9 mouse cellular contexts compared by ENCODE assay signal in genomic region chr12:111696239-111696638, GRCm38 (mm10). TPM values are rescaled to one million over a fixed set of nuclear protein-coding genes. Genes with fewer than 3 reads are reported as not detected.
DNase-seq lines count a peak whose midpoint lies in the region; ATAC-seq and TF ChIP-seq lines count a peak whose summit lies in the region.
"Had no signal": no experiment of that assay in that cellular context is flagged by ENCODE, and none has a peak within 500 bp of the region (broad histone marks: within the 10 kb centered on the region; RNA-seq: fewer than 3 reads in every experiment).

No protein-coding gene starts in this region.

- no peak overlapping the region for H3K4me3 ChIP-seq in spleen, adult 2 months (ENCODE audit: extremely low read depth, insufficient read depth, insufficient read length)
- no peak overlapping the region for H3K4me3 ChIP-seq in forebrain, embryonic 14.5 days (ENCODE audit: low read depth, low read length)
- no peak overlapping the region; the same call in 1 of the 2 replicates for H3K4me3 ChIP-seq in hindbrain, embryonic 10.5 days
- no peak overlapping the region for H3K4me3 ChIP-seq in midbrain, embryonic 12.5 days
- H3K4me3 ChIP-seq: embryonic facial prominence, embryonic 12.5 days had no signal

- ATAC-seq in cerebellum, adult (ENCODE audit: insufficient number of reproducible peaks, low FRiP score, low TSS enrichment), result peak; percentile 56; the same call in 1 of the 2 replicates
- no peak for ATAC-seq in forebrain, embryonic 14.5 days
- ATAC-seq in midbrain, embryonic 12.5 days (ENCODE audit: low FRiP score, low read depth), result no peak

- TF ChIP-seq POLR2A in spleen, adult 2 months (IDR thresholded peaks at IDR 0.05; ENCODE audit: low read depth, low read length), result no peak

- DNase-seq in spleen, adult 2 months (ENCODE audit: low read depth in 1 of 2, low spot score in 2 of 2), result peak; percentile 45 to 50
- no peak for DNase-seq in spleen, adult 12 weeks (ENCODE audit: low spot score)
- DNase-seq in forebrain, embryonic 14.5 days (ENCODE audit: low spot score), result peak; percentile 89
- peak; percentile 84 for DNase-seq in hindbrain, embryonic 10.5 days (ENCODE audit: low spot score)
- DNase-seq in left cerebral cortex, postnatal 25 days (ENCODE audit: low spot score in 2 of 2), result peak; percentile 74 to 86
- peak; percentile 43 to 56 for DNase-seq in spleen, postnatal 36 days (ENCODE audit: low spot score in 2 of 2)

- H3K4me1 ChIP-seq in spleen, adult 2 months (ENCODE audit: control insufficient read depth, insufficient read depth, insufficient read length), result peaks cover 14% of the 10 kb centered on the region; the same call in 1 of the 2 replicates
- peaks cover 43% of the 10 kb centered on the region for H3K4me1 ChIP-seq in forebrain, embryonic 14.5 days (ENCODE audit: control insufficient read depth, insufficient read depth, low read length)
- peaks cover 85% of the 10 kb centered on the region for H3K4me1 ChIP-seq in hindbrain, embryonic 10.5 days (replicated peaks)
- H3K4me1 ChIP-seq in midbrain, embryonic 12.5 days, result peaks cover 51% of the 10 kb centered on the region

- no peak overlapping the region for H3K4me2 ChIP-seq in forebrain, embryonic 14.5 days (ENCODE audit: low read length)
- no peak overlapping the region for H3K4me2 ChIP-seq in midbrain, embryonic 12.5 days (replicated peaks)
- H3K4me2 ChIP-seq: embryonic facial prominence, embryonic 12.5 days had no signal

- TF ChIP-seq CTCF in spleen, adult 2 months (IDR thresholded peaks at IDR 0.05; ENCODE audit: extremely low read depth, insufficient read depth, insufficient read length, insufficient replicate concordance), result peak; percentile 53; the same call in 1 of the 2 replicates

- intact Hi-C loops in left cerebral cortex, postnatal 25 days (cut with DNase I), result loop anchor here (1.0 to 2.0 kb wide), 2 partner anchors 28 to 43 kb away; no protein-coding TSS in a partner anchor

- WGBS in spleen, adult 2 months, result 25% methylated on average over 6 of the region's 6 CpGs
- 24% methylated on average over 6 of the region's 6 CpGs for WGBS in forebrain, embryonic 14.5 days
- WGBS in hindbrain, embryonic 10.5 days, result 24% methylated on average over 6 of the region's 6 CpGs
- 17% methylated on average over 6 of the region's 6 CpGs for WGBS in midbrain, embryonic 12.5 days

- no peaks in the 10 kb centered on the region for H3K9me3 ChIP-seq in forebrain, embryonic 14.5 days (replicated peaks; ENCODE audit: control insufficient read depth, low read length)
- no peaks in the 10 kb centered on the region for H3K9me3 ChIP-seq in hindbrain, embryonic 10.5 days
- H3K9me3 ChIP-seq in midbrain, embryonic 12.5 days, result no peaks in the 10 kb centered on the region
- H3K9me3 ChIP-seq: embryonic facial prominence, embryonic 12.5 days had no signal

- peak overlapping the region; percentile 35 for H3K9ac ChIP-seq in forebrain, embryonic 14.5 days (ENCODE audit: low read length)
- 0 out of 2 replicates have a peak overlapping the region, but pooled peaks have one; percentile 12 for H3K9ac ChIP-seq in midbrain, embryonic 12.5 days (replicated peaks)
- H3K9ac ChIP-seq: embryonic facial prominence, embryonic 12.5 days had no signal

- no peaks in the 10 kb centered on the region for H3K36me3 ChIP-seq in spleen, adult 2 months (ENCODE audit: control insufficient read depth, insufficient read depth, low read length)
- H3K36me3 ChIP-seq in forebrain, embryonic 14.5 days (ENCODE audit: control insufficient read depth, insufficient read depth, low read length), result no peaks in the 10 kb centered on the region
- no peaks in the 10 kb centered on the region for H3K36me3 ChIP-seq in hindbrain, embryonic 10.5 days
- H3K36me3 ChIP-seq in midbrain, embryonic 12.5 days, result no peaks in the 10 kb centered on the region
- H3K36me3 ChIP-seq: embryonic facial prominence, embryonic 12.5 days had no signal

- H3K27me3 ChIP-seq in spleen, adult 2 months (ENCODE audit: control insufficient read depth, insufficient read depth, low read length), result no peaks in the 10 kb centered on the region
- no peaks in the 10 kb centered on the region for H3K27me3 ChIP-seq in forebrain, embryonic 14.5 days (replicated peaks; ENCODE audit: control insufficient read depth, insufficient read depth, low read length)
- H3K27me3 ChIP-seq in hindbrain, embryonic 10.5 days (ENCODE audit: insufficient read depth, poor library complexity, severe bottlenecking), result no peaks in the 10 kb centered on the region
- no peaks in the 10 kb centered on the region for H3K27me3 ChIP-seq in midbrain, embryonic 12.5 days
- H3K27me3 ChIP-seq: embryonic facial prominence, embryonic 12.5 days had no signal

- no peak overlapping the region; the same call in 1 of the 2 replicates for H3K27ac ChIP-seq in spleen, adult 2 months (ENCODE audit: insufficient read depth, low read length)
- H3K27ac ChIP-seq in forebrain, embryonic 14.5 days (ENCODE audit: low read depth, low read length), result peak overlapping the region; percentile 96
- H3K27ac ChIP-seq in hindbrain, embryonic 10.5 days, result peak overlapping the region; percentile 98
- peak overlapping the region; percentile 99 for H3K27ac ChIP-seq in midbrain, embryonic 12.5 days (replicated peaks)
- H3K27ac ChIP-seq: embryonic facial prominence, embryonic 12.5 days had no signal

RNA-seq across cellular contexts. Expression of gene Bag5, which starts 16.8 kb away (rescaled TPM):
- 6.2 and 7.7 TPM in 2 replicates for polyA plus RNA-seq in spleen, adult 2 months (2012; rRNA removed)
- polyA plus RNA-seq in forebrain, embryonic 14.5 days (2014; fragmentation: Nextera tagmentation; extraction: Ambion mirVana), result 60.4 and 65.8 TPM in 2 replicates
- 53.5 and 53.6 TPM in 2 replicates for polyA plus RNA-seq in hindbrain, embryonic 10.5 days (2016; fragmentation: Nextera tagmentation; extraction: Ambion mirVana)
- total RNA-seq in left cerebral cortex, postnatal 25 days (2021), result 10 to 100 TPM; 53.9 to 56.9 TPM
- polyA plus RNA-seq in midbrain, embryonic 12.5 days (2016; fragmentation: Nextera tagmentation; extraction: Ambion mirVana), result 62.0 and 64.0 TPM in 2 replicates

RNA-seq across cellular contexts. Expression of gene Apopt1, which starts 16.8 kb away (rescaled TPM):
- 22.2 and 33.3 TPM in 2 replicates for polyA plus RNA-seq in spleen, adult 2 months (2012; rRNA removed)
- polyA plus RNA-seq in forebrain, embryonic 14.5 days (2014; fragmentation: Nextera tagmentation; extraction: Ambion mirVana), result 47.1 and 50.8 TPM in 2 replicates
- 55.3 and 59.2 TPM in 2 replicates for polyA plus RNA-seq in hindbrain, embryonic 10.5 days (2016; fragmentation: Nextera tagmentation; extraction: Ambion mirVana)
- total RNA-seq in left cerebral cortex, postnatal 25 days (2021), result 10 to 100 TPM; 37.0 to 40.0 TPM
- polyA plus RNA-seq in midbrain, embryonic 12.5 days (2016; fragmentation: Nextera tagmentation; extraction: Ambion mirVana), result 52.3 and 57.8 TPM in 2 replicates

RNA-seq across cellular contexts. Expression of gene Trmt61a, which starts 18.3 kb away (rescaled TPM):
- 40.6 and 48.1 TPM in 2 replicates for polyA plus RNA-seq in spleen, adult 2 months (2012; rRNA removed)
- polyA plus RNA-seq in forebrain, embryonic 14.5 days (2014; fragmentation: Nextera tagmentation; extraction: Ambion mirVana), result 5.8 and 7.8 TPM in 2 replicates
- 15.1 and 16.2 TPM in 2 replicates for polyA plus RNA-seq in hindbrain, embryonic 10.5 days (2016; fragmentation: Nextera tagmentation; extraction: Ambion mirVana)
- 10 to 100 TPM; 17.1 to 17.4 TPM for total RNA-seq in left cerebral cortex, postnatal 25 days (2021)
- 11.8 and 13.2 TPM in 2 replicates for polyA plus RNA-seq in midbrain, embryonic 12.5 days (2016; fragmentation: Nextera tagmentation; extraction: Ambion mirVana)

RNA-seq across cellular contexts. Expression of gene Ckb, which starts 24.1 kb away (rescaled TPM):
- 139 and 197 TPM in 2 replicates for polyA plus RNA-seq in spleen, adult 2 months (2012; rRNA removed)
- polyA plus RNA-seq in forebrain, embryonic 14.5 days (2014; fragmentation: Nextera tagmentation; extraction: Ambion mirVana), result 1,532 and 1,552 TPM in 2 replicates
- 2,059 and 2,773 TPM in 2 replicates for polyA plus RNA-seq in hindbrain, embryonic 10.5 days (2016; fragmentation: Nextera tagmentation; extraction: Ambion mirVana)
- 1,000 to 10,000 TPM; 1,727 to 1,729 TPM for total RNA-seq in left cerebral cortex, postnatal 25 days (2021)
- 2,376 and 2,635 TPM in 2 replicates for polyA plus RNA-seq in midbrain, embryonic 12.5 days (2016; fragmentation: Nextera tagmentation; extraction: Ambion mirVana)
